Mouse (Mus musculus) MEL (cell line): ENCODE results near the gene Gm21149.
"Not testable (repeated sequence)": the region's sequence is repeated elsewhere in the genome, so short reads cannot be mapped to it uniquely, and the experiment has no call there.

Experiments used
- CTCF ChIP-seq, 3 experiments: IDR thresholded peaks in 2 of 3; conservative IDR thresholded peaks in 1 of 3; 2 replicates each; pipeline ENCODE4 v1.5.1; 2011 to 2012; ENCODE audit warnings: low read length in 3 of 3, low read depth in 2 of 3, mild to moderate bottlenecking in 2 of 3, improper control_type of control experiment in 1 of 3, inconsistent platforms in 1 of 3, mixed read lengths in 1 of 3, moderate library complexity in 1 of 3; ENCODE audit not compliant: control insufficient read depth in 1 of 3, insufficient read depth in 1 of 3, poor library complexity in 1 of 3, severe bottlenecking in 1 of 3
- GATA1 ChIP-seq: IDR thresholded peaks from 2 replicates; pipeline ENCODE4 v1.6.1; 2011; ENCODE audit warnings: low read depth, low read length, improper control_type of control experiment
- MAFK ChIP-seq: IDR thresholded peaks from 2 replicates; pipeline ENCODE4 v1.6.1; 2011; ENCODE audit warnings: low read depth, mild to moderate bottlenecking, low read length, improper control_type of control experiment, borderline replicate concordance
- MAX ChIP-seq: IDR thresholded peaks from 2 replicates; pipeline ENCODE4 v1.6.1; 2011; ENCODE audit warnings: low read length, improper control_type of control experiment
- POLR2A ChIP-seq, 2 experiments: IDR thresholded peaks; 2 replicates each; pipeline ENCODE4 v1.6.1; 2011 to 2012; ENCODE audit warnings: low read length in 2 of 2, mild to moderate bottlenecking in 2 of 2, control low read depth in 1 of 2, improper control_type of control experiment in 1 of 2, low read depth in 1 of 2, moderate library complexity in 1 of 2; ENCODE audit not compliant: control insufficient read depth in 1 of 2, insufficient read depth in 1 of 2, poor library complexity in 1 of 2
- RCOR1 ChIP-seq: IDR thresholded peaks from 2 replicates; pipeline ENCODE4 v1.6.1; 2012; ENCODE audit warnings: low read depth, mild to moderate bottlenecking, inconsistent platforms, low read length, improper control_type of control experiment
- SIN3A ChIP-seq: IDR thresholded peaks from 2 replicates; pipeline ENCODE4 v1.6.1; 2012; ENCODE audit warnings: low read length, improper control_type of control experiment, inconsistent platforms
- SMC3 ChIP-seq: IDR thresholded peaks from 2 replicates; pipeline ENCODE4 v1.6.1; 2011; ENCODE audit warnings: low read depth, low read length, improper control_type of control experiment
- TCF12 ChIP-seq: IDR thresholded peaks from 2 replicates; pipeline ENCODE4 v1.6.1; 2014; ENCODE audit warnings: low read depth, mild to moderate bottlenecking, inconsistent platforms, low read length, improper control_type of control experiment, moderate library complexity
- USF2 ChIP-seq, 2 experiments: IDR thresholded peaks; 2 replicates each; pipeline ENCODE4 v1.6.1; 2011 to 2012; ENCODE audit warnings: improper control_type of control experiment in 2 of 2, low read length in 2 of 2, borderline replicate concordance in 1 of 2, inconsistent platforms in 1 of 2, low read depth in 1 of 2, mild to moderate bottlenecking in 1 of 2; ENCODE audit not compliant: insufficient read depth in 1 of 2
- ZKSCAN1 ChIP-seq: IDR thresholded peaks from 2 replicates; pipeline ENCODE4 v1.6.1; 2012; ENCODE audit warnings: low read depth, mild to moderate bottlenecking, inconsistent platforms, low read length, improper control_type of control experiment, moderate library complexity
- ZMIZ1 ChIP-seq: IDR thresholded peaks from 2 replicates; pipeline ENCODE4 v1.6.1; 2012; ENCODE audit warnings: low read depth, mild to moderate bottlenecking, inconsistent platforms, low read length, improper control_type of control experiment, moderate library complexity
- ZNF384 ChIP-seq: IDR thresholded peaks from 2 replicates; pipeline ENCODE4 v1.6.1; 2012; ENCODE audit warnings: low read depth, mild to moderate bottlenecking, inconsistent platforms, low read length, improper control_type of control experiment

DNA sequence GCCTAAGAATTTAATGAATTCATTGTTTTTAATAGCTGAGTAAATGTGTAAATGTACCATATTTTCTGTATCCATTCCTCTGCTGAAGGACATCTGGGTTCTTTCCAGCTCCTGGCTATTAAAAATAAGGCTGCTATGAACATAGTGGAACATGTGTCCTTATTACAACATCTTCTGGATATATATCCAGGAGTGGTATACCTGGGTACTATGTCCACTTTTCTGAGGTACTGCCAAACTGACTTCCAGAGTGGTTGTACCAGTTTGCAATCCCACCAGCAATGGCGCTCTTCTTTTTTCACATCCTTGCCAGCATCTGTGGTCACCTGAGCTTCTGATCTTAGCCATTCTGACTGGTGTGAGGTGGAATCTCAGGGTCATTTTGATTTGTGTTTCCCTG lies 33.6 kb upstream of the Gm21149 start:
- TF ChIP-seq CTCF (IDR thresholded peaks at IDR 0.05 in 2 of 3, conservative IDR thresholded peaks at IDR 0.05 in 1 of 3; ENCODE audit: control insufficient read depth in 1 of 3, insufficient read depth in 1 of 3, low read depth in 2 of 3, low read length in 3 of 3, poor library complexity in 1 of 3, severe bottlenecking in 1 of 3); POLR2A (IDR thresholded peaks at IDR 0.05; ENCODE audit: control insufficient read depth in 1 of 2, insufficient read depth in 1 of 2, low read depth in 1 of 2, low read length in 2 of 2, poor library complexity in 1 of 2); USF2 (IDR thresholded peaks at IDR 0.05; ENCODE audit: borderline replicate concordance in 1 of 2, insufficient read depth in 1 of 2, low read depth in 1 of 2, low read length in 2 of 2); SIN3A; GATA1; ZNF384; MAX; SMC3; MAFK; RCOR1; TCF12; ZMIZ1; ZKSCAN1: not testable (repeated sequence)
